Mouse (Mus musculus): ENCODE measurements around the gene Tmem215.

- TF ChIP-seq TAL1 (IDR thresholded peaks at IDR 0.05; ENCODE audit: low read length): no peak
- no peak for TF ChIP-seq GATA1 (IDR thresholded peaks at IDR 0.05; ENCODE audit: low read length)
Observed at GRCm38 (mm10) chr4:40513235-40513634, 41.3 kb downstream of the Tmem215 start.

Data from erythroblast, embryonic 14.5 days (primary cell).